Mouse (Mus musculus): ENCODE results near the gene Dpy19l3. TPM values are rescaled to one million over a fixed set of nuclear protein-coding genes. Genes with fewer than 3 reads are reported as not detected.

Gene Dpy19l3
- polyA plus RNA-seq, 1 experiment from 2014 or later: 33.5 TPM

GRCm38 (mm10) chr7:35756510-35757440 is 2.5 kb upstream of the Dpy19l3 start:
- ATAC-seq (ENCODE audit: low FRiP score) (no peak), DNase-seq (ENCODE audit: low spot score) (peak; percentile 31)
- 0 out of 2 replicates have a peak, but pooled peaks cover 4% of the 10 kb centered on the region for H3K4me1 ChIP-seq (replicated peaks; ENCODE audit: control insufficient read depth, insufficient read depth, low read length)
- no peak overlapping the region for H3K9ac ChIP-seq (ENCODE audit: low read depth, low read length)
- no peak overlapping the region for H3K27ac ChIP-seq (ENCODE audit: low read depth, low read length)
- H3K4me2 ChIP-seq (replicated peaks; ENCODE audit: low read depth, low read length): no peak overlapping the region
- H3K27me3 ChIP-seq (ENCODE audit: control insufficient read depth, insufficient read depth, low read length): no peaks in the 10 kb centered on the region
- H3K9me3 ChIP-seq (ENCODE audit: control insufficient read depth, low read length): no peaks in the 10 kb centered on the region
- no peaks in the 10 kb centered on the region for H3K36me3 ChIP-seq (ENCODE audit: control insufficient read depth, insufficient read depth, low read length)
- 39% methylated on average over 14 of the region's 14 CpGs for WGBS
- no peak overlapping the region for H3K4me3 ChIP-seq (ENCODE audit: low read depth, low read length)

GRCm38 (mm10) chr7:35754886-35755168 is 573 bp upstream of the Dpy19l3 start:
- Histone ChIP-seq H3K4me1 (replicated peaks; ENCODE audit: control insufficient read depth, insufficient read depth, low read length) (0 out of 2 replicates have a peak, but pooled peaks cover 4% of the 10 kb centered on the region), H3K9me3 (ENCODE audit: control insufficient read depth, low read length) (no peaks in the 10 kb centered on the region), H3K27me3 (ENCODE audit: control insufficient read depth, insufficient read depth, low read length) (no peaks in the 10 kb centered on the region), H3K27ac (ENCODE audit: low read depth, low read length) (peak overlapping the region; percentile 13; the same call in 1 of the 2 replicates), H3K4me3 (ENCODE audit: low read depth, low read length) (peak overlapping the region; percentile 84), H3K4me2 (replicated peaks; ENCODE audit: low read depth, low read length) (peak overlapping the region; percentile 93), H3K36me3 (ENCODE audit: control insufficient read depth, insufficient read depth, low read length) (no peaks in the 10 kb centered on the region), H3K9ac (ENCODE audit: low read depth, low read length) (peak overlapping the region; percentile 75)
- ATAC-seq (ENCODE audit: low FRiP score) (no peak), DNase-seq (ENCODE audit: low spot score) (no peak)
- WGBS: 75% methylated on average over 4 of the region's 4 CpGs

- ATAC-seq (ENCODE audit: low FRiP score): peak; percentile 45
- no peak for DNase-seq (ENCODE audit: low spot score)
- H3K4me2 ChIP-seq (replicated peaks; ENCODE audit: low read depth, low read length): peak overlapping the region; percentile 93
- peak overlapping the region; percentile 84 for H3K4me3 ChIP-seq (ENCODE audit: low read depth, low read length)
- WGBS: 5% methylated on average over 15 of the region's 15 CpGs
- H3K27me3 ChIP-seq (ENCODE audit: control insufficient read depth, insufficient read depth, low read length): no peaks in the 10 kb centered on the region
- no peaks in the 10 kb centered on the region for H3K36me3 ChIP-seq (ENCODE audit: control insufficient read depth, insufficient read depth, low read length)
- H3K9ac ChIP-seq (ENCODE audit: low read depth, low read length): peak overlapping the region; percentile 75
- H3K9me3 ChIP-seq (ENCODE audit: control insufficient read depth, low read length): no peaks in the 10 kb centered on the region
- H3K27ac ChIP-seq (ENCODE audit: low read depth, low read length): no peak overlapping the region
- H3K4me1 ChIP-seq (replicated peaks; ENCODE audit: control insufficient read depth, insufficient read depth, low read length): 0 out of 2 replicates have a peak, but pooled peaks cover 4% of the 10 kb centered on the region
Observed at GRCm38 (mm10) chr7:35753319-35754032, 778 bp downstream of the Dpy19l3 start.

GRCm38 (mm10) chr7:35750873-35751272 is 3.4 kb downstream of the Dpy19l3 start:
- DNase-seq (ENCODE audit: low spot score) (no peak), ATAC-seq (ENCODE audit: low FRiP score) (no peak)
- Histone ChIP-seq H3K9ac (ENCODE audit: low read depth, low read length) (no peak overlapping the region), H3K9me3 (ENCODE audit: control insufficient read depth, low read length) (no peaks in the 10 kb centered on the region), H3K4me1 (replicated peaks; ENCODE audit: control insufficient read depth, insufficient read depth, low read length) (0 out of 2 replicates have a peak, but pooled peaks cover 4% of the 10 kb centered on the region), H3K27ac (ENCODE audit: low read depth, low read length) (no peak overlapping the region), H3K36me3 (ENCODE audit: control insufficient read depth, insufficient read depth, low read length) (no peaks in the 10 kb centered on the region), H3K27me3 (ENCODE audit: control insufficient read depth, insufficient read depth, low read length) (no peaks in the 10 kb centered on the region), H3K4me2 (replicated peaks; ENCODE audit: low read depth, low read length) (no peak overlapping the region), H3K4me3 (ENCODE audit: low read depth, low read length) (no peak overlapping the region)
- 99% methylated on average over 9 of the region's 9 CpGs for WGBS

GRCm38 (mm10) chr7:35747397-35747964 is 6.8 kb downstream of the Dpy19l3 start:
- H3K9me3 ChIP-seq (ENCODE audit: control insufficient read depth, low read length): no peaks in the 10 kb centered on the region
- H3K27me3 ChIP-seq (ENCODE audit: control insufficient read depth, insufficient read depth, low read length): no peaks in the 10 kb centered on the region
- no peak overlapping the region for H3K4me2 ChIP-seq (replicated peaks; ENCODE audit: low read depth, low read length)
- WGBS: 66% methylated on average over 14 of the region's 14 CpGs
- DNase-seq (ENCODE audit: low spot score): no peak
- H3K36me3 ChIP-seq (ENCODE audit: control insufficient read depth, insufficient read depth, low read length): no peaks in the 10 kb centered on the region
- no peak overlapping the region for H3K9ac ChIP-seq (ENCODE audit: low read depth, low read length)
- H3K4me1 ChIP-seq (replicated peaks; ENCODE audit: control insufficient read depth, insufficient read depth, low read length): no peaks in the 10 kb centered on the region
- H3K27ac ChIP-seq (ENCODE audit: low read depth, low read length): no peak overlapping the region
- H3K4me3 ChIP-seq (ENCODE audit: low read depth, low read length): no peak overlapping the region
- ATAC-seq (ENCODE audit: low FRiP score): no peak

- Histone ChIP-seq H3K27me3 (ENCODE audit: control insufficient read depth, insufficient read depth, low read length) (no peaks in the 10 kb centered on the region), H3K27ac (ENCODE audit: low read depth, low read length) (no peak overlapping the region), H3K9ac (ENCODE audit: low read depth, low read length) (no peak overlapping the region), H3K4me3 (ENCODE audit: low read depth, low read length) (no peak overlapping the region), H3K9me3 (ENCODE audit: control insufficient read depth, low read length) (no peaks in the 10 kb centered on the region), H3K4me2 (replicated peaks; ENCODE audit: low read depth, low read length) (no peak overlapping the region), H3K36me3 (ENCODE audit: control insufficient read depth, insufficient read depth, low read length) (no peaks in the 10 kb centered on the region), H3K4me1 (replicated peaks; ENCODE audit: control insufficient read depth, insufficient read depth, low read length) (no peaks in the 10 kb centered on the region)
- no peak for DNase-seq (ENCODE audit: low spot score)
- no peak for ATAC-seq (ENCODE audit: low FRiP score)
- WGBS: 88% methylated on average over 12 of the region's 12 CpGs
Observed at GRCm38 (mm10) chr7:35746686-35747396, 7.4 kb downstream of the Dpy19l3 start.

GRCm38 (mm10) chr7:35745281-35745702 is 9.0 kb downstream of the Dpy19l3 start:
- DNase-seq (ENCODE audit: low spot score) (no peak), ATAC-seq (ENCODE audit: low FRiP score) (no peak)
- H3K36me3 ChIP-seq (ENCODE audit: control insufficient read depth, insufficient read depth, low read length): no peaks in the 10 kb centered on the region
- H3K4me2 ChIP-seq (replicated peaks; ENCODE audit: low read depth, low read length): no peak overlapping the region
- no peak overlapping the region for H3K27ac ChIP-seq (ENCODE audit: low read depth, low read length)
- no peaks in the 10 kb centered on the region for H3K4me1 ChIP-seq (replicated peaks; ENCODE audit: control insufficient read depth, insufficient read depth, low read length)
- H3K9ac ChIP-seq (ENCODE audit: low read depth, low read length): no peak overlapping the region
- no peaks in the 10 kb centered on the region for H3K27me3 ChIP-seq (ENCODE audit: control insufficient read depth, insufficient read depth, low read length)
- H3K9me3 ChIP-seq (ENCODE audit: control insufficient read depth, low read length): no peaks in the 10 kb centered on the region
- no peak overlapping the region for H3K4me3 ChIP-seq (ENCODE audit: low read depth, low read length)
- 91% methylated on average over 6 of the region's 6 CpGs for WGBS

- H3K4me2 ChIP-seq (replicated peaks; ENCODE audit: low read depth, low read length): no peak overlapping the region
- H3K27me3 ChIP-seq (ENCODE audit: control insufficient read depth, insufficient read depth, low read length): no peaks in the 10 kb centered on the region
- no peaks in the 10 kb centered on the region for H3K4me1 ChIP-seq (replicated peaks; ENCODE audit: control insufficient read depth, insufficient read depth, low read length)
- no peak for ATAC-seq (ENCODE audit: low FRiP score)
- no peaks in the 10 kb centered on the region for H3K36me3 ChIP-seq (ENCODE audit: control insufficient read depth, insufficient read depth, low read length)
- no peak overlapping the region for H3K9ac ChIP-seq (ENCODE audit: low read depth, low read length)
- H3K27ac ChIP-seq (ENCODE audit: low read depth, low read length): no peak overlapping the region
- DNase-seq (ENCODE audit: low spot score): no peak
- no peak overlapping the region for H3K4me3 ChIP-seq (ENCODE audit: low read depth, low read length)
- WGBS: 90% methylated on average over 9 of the region's 9 CpGs
- no peaks in the 10 kb centered on the region for H3K9me3 ChIP-seq (ENCODE audit: control insufficient read depth, low read length)
Observed at GRCm38 (mm10) chr7:35744771-35745170, 9.5 kb downstream of the Dpy19l3 start.
